Mouse (Mus musculus) bone marrow, adult 2 months (tissue): ENCODE results near the gene Pop7.

Source experiments
- CTCF ChIP-seq: fragments of 200-500 bp; IDR thresholded peaks from 2 replicates; pipeline ENCODE4 v1.5.1; 2011; ENCODE audit warnings: low read length, control low read depth; ENCODE audit not compliant: control insufficient read depth, insufficient read depth
- POLR2A ChIP-seq: fragments of 200-500 bp; IDR thresholded peaks from 2 replicates; pipeline ENCODE4 v1.6.1; 2011; ENCODE audit warnings: low read depth, mild to moderate bottlenecking, control low read depth, low read length, borderline replicate concordance; ENCODE audit not compliant: control insufficient read depth

GRCm38 (mm10) chr5:137472252-137472904 is 29.9 kb downstream of the Pop7 start:
- TF ChIP-seq CTCF (no peak), POLR2A (no peak)
